Mouse (Mus musculus) spleen, embryonic (tissue): ENCODE data around the gene Slco2a1.

Source experiments
- CTCF ChIA-PET: fragments of 350-600 bp; sonication (Branson Sonifier 250); formaldehyde crosslinking; loops from one replicate; lab custom pipeline; 2022; lab: Charles Lee

The Slco2a1 gene

GRCm38 (mm10) chr9:102988462-102988861 lies at the start of gene Slco2a1:
TSS of gene Slco2a1 (plus strand) at chr9:102988712.
- CTCF ChIA-PET, result no interaction called here

GRCm38 (mm10) chr9:102942221-102942620 lies 46.3 kb upstream of the Slco2a1 start:
- CTCF ChIA-PET, result no interaction called here

- CTCF ChIA-PET, result no interaction called here
Measured at GRCm38 (mm10) chr9:102944891-102945290, 43.6 kb upstream of the Slco2a1 start.

GRCm38 (mm10) chr9:102946469-102947015 lies 42.0 kb upstream of the Slco2a1 start:
- CTCF ChIA-PET, result no interaction called here

- CTCF ChIA-PET, result no interaction called here
Measured at GRCm38 (mm10) chr9:102948706-102949105, 39.8 kb upstream of the Slco2a1 start.

- CTCF ChIA-PET, result no interaction called here
Measured at GRCm38 (mm10) chr9:102951091-102951994, 37.2 kb upstream of the Slco2a1 start.

GRCm38 (mm10) chr9:102955866-102956265 lies 32.6 kb upstream of the Slco2a1 start:
- CTCF ChIA-PET, result no interaction called here

GRCm38 (mm10) chr9:102958703-102959102 lies 29.8 kb upstream of the Slco2a1 start:
- CTCF ChIA-PET, result no interaction called here

- CTCF ChIA-PET, result no interaction called here
Measured at GRCm38 (mm10) chr9:102961356-102962092, 27.0 kb upstream of the Slco2a1 start.

GRCm38 (mm10) chr9:102962093-102962788 lies 26.3 kb upstream of the Slco2a1 start:
- CTCF ChIA-PET, result no interaction called here

GRCm38 (mm10) chr9:102963321-102963720 lies 25.2 kb upstream of the Slco2a1 start:
- CTCF ChIA-PET, result no interaction called here

- CTCF ChIA-PET, result no interaction called here
Measured at GRCm38 (mm10) chr9:102964644-102965043, 23.9 kb upstream of the Slco2a1 start.

- CTCF ChIA-PET, result no interaction called here
Measured at GRCm38 (mm10) chr9:102972393-102973050, 16.0 kb upstream of the Slco2a1 start.

GRCm38 (mm10) chr9:102975887-102976286 lies 12.6 kb upstream of the Slco2a1 start:
- CTCF ChIA-PET, result no interaction called here

GRCm38 (mm10) chr9:102977090-102977489 lies 11.4 kb upstream of the Slco2a1 start:
- CTCF ChIA-PET, result no interaction called here

- CTCF ChIA-PET, result no interaction called here
Measured at GRCm38 (mm10) chr9:102977791-102978492, 10.6 kb upstream of the Slco2a1 start.

- CTCF ChIA-PET, result no interaction called here
Measured at GRCm38 (mm10) chr9:102979011-102979700, 9.4 kb upstream of the Slco2a1 start.

GRCm38 (mm10) chr9:102979956-102980355 lies 8.6 kb upstream of the Slco2a1 start:
- CTCF ChIA-PET, result no interaction called here

- CTCF ChIA-PET, result no interaction called here
Measured at GRCm38 (mm10) chr9:102980420-102980819, 8.1 kb upstream of the Slco2a1 start.

- CTCF ChIA-PET, result no interaction called here
Measured at GRCm38 (mm10) chr9:102981791-102982190, 6.7 kb upstream of the Slco2a1 start.
